Mouse (Mus musculus): ENCODE data around the gene Sptbn4.

Gene Sptbn4

GRCm38 (mm10) chr7:27383233-27383632 lies 64.3 kb downstream of the Sptbn4 start:
- in situ Hi-C loops (cut with MboI), result no loop called here

- in situ Hi-C loops (cut with MboI), result no loop called here
Observed at GRCm38 (mm10) chr7:27381560-27381959, 65.9 kb downstream of the Sptbn4 start.

GRCm38 (mm10) chr7:27381009-27381408 lies 66.5 kb downstream of the Sptbn4 start:
- in situ Hi-C loops (cut with MboI), result no loop called here

- in situ Hi-C loops (cut with MboI), result loop anchor here (5.0 kb wide), 1 partner anchor 43 kb away; the partner anchor contains the start of gene Ltbp4
Observed at GRCm38 (mm10) chr7:27379836-27380235, 67.7 kb downstream of the Sptbn4 start.

GRCm38 (mm10) chr7:27378431-27378830 lies 69.1 kb downstream of the Sptbn4 start:
- in situ Hi-C loops (cut with MboI), result loop anchor here (5.0 kb wide), 1 partner anchor 41 kb away; the partner anchor contains the start of gene Ltbp4

- in situ Hi-C loops (cut with MboI), result loop anchor here (5.0 kb wide), 1 partner anchor 38 kb away; the partner anchor contains the start of gene Ltbp4
Observed at GRCm38 (mm10) chr7:27375274-27375673, 72.2 kb downstream of the Sptbn4 start.

- in situ Hi-C loops (cut with MboI), result no loop called here
Observed at GRCm38 (mm10) chr7:27371715-27372462, 75.6 kb downstream of the Sptbn4 start.

- in situ Hi-C loops (cut with MboI), result no loop called here
Observed at GRCm38 (mm10) chr7:27369111-27369510, 78.4 kb downstream of the Sptbn4 start.

- in situ Hi-C loops (cut with MboI), result no loop called here
Observed at GRCm38 (mm10) chr7:27367976-27368375, 79.5 kb downstream of the Sptbn4 start.

GRCm38 (mm10) chr7:27366082-27366844 lies 81.2 kb downstream of the Sptbn4 start:
- in situ Hi-C loops (cut with MboI), result no loop called here

- in situ Hi-C loops (cut with MboI), result no loop called here
Observed at GRCm38 (mm10) chr7:27364379-27364778, 83.1 kb downstream of the Sptbn4 start.

- in situ Hi-C loops (cut with MboI), result no loop called here
Observed at GRCm38 (mm10) chr7:27361283-27361946, 86.1 kb downstream of the Sptbn4 start.

- in situ Hi-C loops (cut with MboI), result no loop called here
Observed at GRCm38 (mm10) chr7:27360749-27361148, 86.7 kb downstream of the Sptbn4 start.

- in situ Hi-C loops (cut with MboI), result no loop called here
Observed at GRCm38 (mm10) chr7:27359706-27360358, 87.7 kb downstream of the Sptbn4 start.

GRCm38 (mm10) chr7:27359162-27359561 lies 88.3 kb downstream of the Sptbn4 start:
- in situ Hi-C loops (cut with MboI), result no loop called here

- in situ Hi-C loops (cut with MboI), result no loop called here
Observed at GRCm38 (mm10) chr7:27357595-27357978, 89.9 kb downstream of the Sptbn4 start.

- in situ Hi-C loops (cut with MboI), result no loop called here
Observed at GRCm38 (mm10) chr7:27356861-27357594, 90.5 kb downstream of the Sptbn4 start, which contains the start of gene Gm20479. TSS of gene Gm20479 (minus strand) at chr7:27357419.

GRCm38 (mm10) chr7:27356248-27356647 lies 91.2 kb downstream of the Sptbn4 start:
- in situ Hi-C loops (cut with MboI), result no loop called here

GRCm38 (mm10) chr7:27355745-27356240 lies 91.7 kb downstream of the Sptbn4 start, which contains the start of gene Shkbp1:
TSS of gene Shkbp1 (minus strand) at chr7:27356019.
- in situ Hi-C loops (cut with MboI), result no loop called here

- in situ Hi-C loops (cut with MboI), result no loop called here
Observed at GRCm38 (mm10) chr7:27355261-27355660, 92.2 kb downstream of the Sptbn4 start.

- in situ Hi-C loops (cut with MboI), result no loop called here
Observed at GRCm38 (mm10) chr7:27354783-27355182, 92.7 kb downstream of the Sptbn4 start.

Data from mature B cell (primary cell).